Mouse (Mus musculus): Measurements from ENCODE around the gene Asphd1. TPM values are rescaled to one million over a fixed set of nuclear protein-coding genes. Genes with fewer than 3 reads are reported as not detected.

Gene Asphd1
- polyA plus RNA-seq, 2 experiments = not detected

DNA sequence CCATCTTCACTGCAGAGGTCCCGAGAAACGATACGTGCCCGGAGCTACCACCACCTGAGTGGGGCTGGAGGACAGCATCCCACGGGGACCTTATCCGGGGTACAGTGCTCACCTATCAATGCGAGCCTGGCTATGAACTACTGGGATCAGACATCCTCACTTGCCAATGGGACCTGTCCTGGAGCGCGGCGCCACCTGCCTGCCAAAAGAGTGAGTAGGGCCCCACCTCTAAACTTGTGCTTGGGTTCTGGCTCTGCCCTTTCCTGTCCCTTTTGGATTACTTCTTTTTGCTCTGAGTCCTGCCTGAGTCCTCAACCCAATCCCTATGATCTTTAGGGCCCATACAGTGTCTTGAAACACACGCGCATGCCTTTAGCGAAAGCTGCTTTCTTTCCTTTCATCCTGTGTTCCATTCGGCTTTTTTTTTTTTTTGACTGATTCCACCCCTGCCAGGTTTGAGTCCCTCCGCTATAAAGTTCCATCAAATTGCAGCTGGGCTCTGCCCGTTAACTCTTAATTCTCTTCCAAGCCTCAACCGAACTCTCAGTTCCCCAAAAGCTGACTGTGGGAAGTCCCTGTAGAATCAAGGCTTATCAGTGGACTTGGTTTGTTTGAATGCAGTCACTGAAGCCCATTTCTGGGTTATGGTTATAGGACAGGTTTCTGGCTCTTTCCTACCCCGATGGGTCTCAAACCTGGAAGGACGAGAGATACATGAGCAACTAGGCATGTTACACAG lies 14.3 kb upstream of the Asphd1 start:
- Histone ChIP-seq H3K27me3 (ENCODE audit: control insufficient read depth, insufficient read depth, low read length) (no peaks in the 10 kb centered on the region; the same call in 1 of the 2 replicates), H3K9ac (replicated peaks) (no peak overlapping the region), H3K4me1 (replicated peaks; ENCODE audit: control insufficient read depth in 2 of 2, insufficient read depth in 2 of 2, low read length in 1 of 2) (no peaks in the 10 kb centered on the region), H3K4me2 (ENCODE audit: low read depth) (no peak overlapping the region), H3K4me3 (ENCODE audit: insufficient read depth in 1 of 2, low read depth in 2 of 2, low read length in 2 of 2) (no peak overlapping the region), H3K9me3 (ENCODE audit: control insufficient read depth, low read length) (no peaks in the 10 kb centered on the region), H3K36me3 (replicated peaks; ENCODE audit: control insufficient read depth, insufficient read depth, low read depth) (no peaks in the 10 kb centered on the region), H3K27ac (no peak overlapping the region)
- DNase-seq (ENCODE audit: low read depth in 3 of 3, low spot score in 3 of 3) (no peak), ATAC-seq (ENCODE audit: insufficient read depth) (no peak)
- WGBS (ENCODE audit: insufficient replicate concordance) = 26% methylated on average over 19 of the region's 19 CpGs
- TF ChIP-seq EP300 (IDR thresholded peaks at IDR 0.05; ENCODE audit: low read depth) = no peak
- peak; percentile 78 for TF ChIP-seq CTCF (IDR thresholded peaks at IDR 0.05; ENCODE audit: low read depth)

- no peaks in the 10 kb centered on the region; the same call in 1 of the 2 replicates for H3K27me3 ChIP-seq (ENCODE audit: control insufficient read depth, insufficient read depth, low read length)
- WGBS (ENCODE audit: insufficient replicate concordance) = 70% methylated on average over 4 of the region's 4 CpGs
- no peak for DNase-seq (ENCODE audit: low read depth in 3 of 3, low spot score in 3 of 3)
- TF ChIP-seq EP300 (IDR thresholded peaks at IDR 0.05; ENCODE audit: low read depth) (no peak), CTCF (IDR thresholded peaks at IDR 0.05; ENCODE audit: low read depth) (no peak)
- H3K36me3 ChIP-seq (replicated peaks; ENCODE audit: control insufficient read depth, insufficient read depth, low read depth) = no peaks in the 10 kb centered on the region
- H3K4me2 ChIP-seq (ENCODE audit: low read depth) = no peak overlapping the region
- H3K9me3 ChIP-seq (ENCODE audit: control insufficient read depth, low read length) = no peaks in the 10 kb centered on the region
- no peaks in the 10 kb centered on the region for H3K4me1 ChIP-seq (replicated peaks; ENCODE audit: control insufficient read depth in 2 of 2, insufficient read depth in 2 of 2, low read length in 1 of 2)
- ATAC-seq (ENCODE audit: insufficient read depth) = no peak
- H3K4me3 ChIP-seq (ENCODE audit: insufficient read depth in 1 of 2, low read depth in 2 of 2, low read length in 2 of 2) = no peak overlapping the region
- H3K27ac ChIP-seq = no peak overlapping the region
- no peak overlapping the region for H3K9ac ChIP-seq (replicated peaks)
Measured at GRCm38 (mm10) chr7:126961965-126962364, 12.6 kb upstream of the Asphd1 start.

GRCm38 (mm10) chr7:126961095-126961494 lies 11.7 kb upstream of the Asphd1 start:
- no peak overlapping the region for H3K9ac ChIP-seq (replicated peaks)
- H3K4me1 ChIP-seq (replicated peaks; ENCODE audit: control insufficient read depth in 2 of 2, insufficient read depth in 2 of 2, low read length in 1 of 2) = no peaks in the 10 kb centered on the region
- ATAC-seq (ENCODE audit: insufficient read depth) (no peak), DNase-seq (ENCODE audit: low read depth in 3 of 3, low spot score in 3 of 3) (no peak)
- H3K36me3 ChIP-seq (replicated peaks; ENCODE audit: control insufficient read depth, insufficient read depth, low read depth) = no peaks in the 10 kb centered on the region
- H3K4me2 ChIP-seq (ENCODE audit: low read depth) = no peak overlapping the region
- whole genome bisulfite sequencing (ENCODE audit: insufficient replicate concordance) = 78% methylated on average over 5 of the region's 5 CpGs
- H3K4me3 ChIP-seq (ENCODE audit: insufficient read depth in 1 of 2, low read depth in 2 of 2, low read length in 2 of 2) = no peak overlapping the region
- no peaks in the 10 kb centered on the region for H3K9me3 ChIP-seq (ENCODE audit: control insufficient read depth, low read length)
- H3K27me3 ChIP-seq (ENCODE audit: control insufficient read depth, insufficient read depth, low read length) = no peaks in the 10 kb centered on the region; the same call in 1 of the 2 replicates
- no peak overlapping the region for H3K27ac ChIP-seq
- TF ChIP-seq CTCF (IDR thresholded peaks at IDR 0.05; ENCODE audit: low read depth) (no peak), EP300 (IDR thresholded peaks at IDR 0.05; ENCODE audit: low read depth) (no peak)

DNA sequence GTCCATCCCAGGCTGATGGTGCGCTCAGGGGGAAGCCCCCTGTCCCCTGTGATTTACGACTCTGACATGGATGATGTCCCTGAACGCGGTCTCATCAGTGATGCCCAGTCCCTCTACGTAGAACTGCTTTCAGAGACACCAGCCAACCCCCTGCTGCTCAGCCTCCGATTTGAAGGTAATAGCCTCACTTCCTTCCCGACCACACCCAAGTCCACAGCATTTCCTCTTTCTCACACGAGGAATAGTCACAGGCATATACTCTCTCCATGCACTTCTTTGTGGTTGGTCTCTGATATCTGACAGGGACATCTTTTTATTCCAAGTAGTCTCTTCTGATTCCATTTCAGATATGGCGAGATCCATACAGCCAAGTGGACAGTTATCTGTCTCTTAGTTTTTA lies 10.4 kb upstream of the Asphd1 start:
- no peak for DNase-seq (ENCODE audit: low read depth in 3 of 3, low spot score in 3 of 3)
- no peak overlapping the region for H3K9ac ChIP-seq (replicated peaks)
- H3K4me2 ChIP-seq (ENCODE audit: low read depth) = no peak overlapping the region
- H3K27me3 ChIP-seq (ENCODE audit: control insufficient read depth, insufficient read depth, low read length) = no peaks in the 10 kb centered on the region; the same call in 1 of the 2 replicates
- no peaks in the 10 kb centered on the region for H3K36me3 ChIP-seq (replicated peaks; ENCODE audit: control insufficient read depth, insufficient read depth, low read depth)
- WGBS (ENCODE audit: insufficient replicate concordance) = 33% methylated on average over 9 of the region's 9 CpGs
- no peak overlapping the region for H3K27ac ChIP-seq
- no peaks in the 10 kb centered on the region for H3K9me3 ChIP-seq (ENCODE audit: control insufficient read depth, low read length)
- ATAC-seq (ENCODE audit: insufficient read depth) = no peak
- H3K4me3 ChIP-seq (ENCODE audit: insufficient read depth in 1 of 2, low read depth in 2 of 2, low read length in 2 of 2) = no peak overlapping the region
- TF ChIP-seq EP300 (IDR thresholded peaks at IDR 0.05; ENCODE audit: low read depth) (no peak), CTCF (IDR thresholded peaks at IDR 0.05; ENCODE audit: low read depth) (no peak)
- no peaks in the 10 kb centered on the region for H3K4me1 ChIP-seq (replicated peaks; ENCODE audit: control insufficient read depth in 2 of 2, insufficient read depth in 2 of 2, low read length in 1 of 2)

DNA sequence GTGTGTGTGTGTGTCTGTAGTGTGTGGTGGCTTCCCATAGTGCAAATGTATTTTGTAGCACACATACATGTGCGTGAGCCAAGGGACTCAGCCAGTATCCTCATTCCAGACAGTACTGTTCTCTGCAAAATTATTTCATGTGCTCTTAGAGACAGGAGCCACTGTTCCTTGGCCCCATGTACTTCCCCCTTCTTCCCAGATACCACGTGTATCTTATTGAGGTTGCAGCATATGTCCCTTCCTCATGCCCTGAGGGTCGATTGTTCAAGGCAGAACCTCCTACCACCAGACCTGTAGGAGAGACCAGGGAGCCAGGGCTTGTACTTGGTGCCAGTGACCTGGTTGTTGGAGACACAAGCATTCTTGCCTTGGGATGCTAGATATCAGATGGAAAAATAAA lies 5.7 kb upstream of the Asphd1 start:
- H3K27me3 ChIP-seq (ENCODE audit: control insufficient read depth, insufficient read depth, low read length) = peaks cover 16% of the 10 kb centered on the region
- H3K4me3 ChIP-seq (ENCODE audit: insufficient read depth in 1 of 2, low read depth in 2 of 2, low read length in 2 of 2) = no peak overlapping the region
- no peak overlapping the region for H3K4me2 ChIP-seq (ENCODE audit: low read depth)
- 25% methylated on average over 3 of the region's 3 CpGs for WGBS (ENCODE audit: insufficient replicate concordance)
- H3K9me3 ChIP-seq (ENCODE audit: control insufficient read depth, low read length) = no peaks in the 10 kb centered on the region
- no peaks in the 10 kb centered on the region for H3K36me3 ChIP-seq (replicated peaks; ENCODE audit: control insufficient read depth, insufficient read depth, low read depth)
- no peak overlapping the region for H3K27ac ChIP-seq
- ATAC-seq (ENCODE audit: insufficient read depth) = no peak
- DNase-seq (ENCODE audit: low read depth in 3 of 3, low spot score in 3 of 3) = no peak
- H3K4me1 ChIP-seq (replicated peaks; ENCODE audit: control insufficient read depth in 2 of 2, insufficient read depth in 2 of 2, low read length in 1 of 2) = no peaks in the 10 kb centered on the region
- TF ChIP-seq EP300 (IDR thresholded peaks at IDR 0.05; ENCODE audit: low read depth) (no peak), CTCF (IDR thresholded peaks at IDR 0.05; ENCODE audit: low read depth) (no peak)
- H3K9ac ChIP-seq (replicated peaks) = no peak overlapping the region

Measured in liver, embryonic 14.5 days (tissue).